Mouse (Mus musculus) midbrain, embryonic 15.5 days (tissue): ENCODE measurements around the gene Rasl10a. TPM values are rescaled to one million over a fixed set of nuclear protein-coding genes. Genes with fewer than 3 reads are reported as not detected.

ENCODE experiments used
- ATAC-seq: fragments of 200-750 bp; cut with Nextera tagmentation; replicated peaks from 2 replicates; pipeline ENCODE4 v1.8.0; 2017; ENCODE audit warnings: moderate TSS enrichment
- H3K27ac ChIP-seq: fragments of 300-500 bp; sonication (generic); 2 replicates; pipeline ENCODE4 v1.5.1; 2015; ENCODE audit warnings: mild to moderate bottlenecking, inconsistent platforms
- H3K27me3 ChIP-seq: fragments of 300-500 bp; sonication (generic); replicated peaks from 2 replicates; pipeline ENCODE4 v1.6.1; 2015; ENCODE audit warnings: inconsistent platforms
- H3K36me3 ChIP-seq: fragments of 300-500 bp; sonication (generic); replicated peaks from 2 replicates; pipeline ENCODE4 v1.6.1; 2015; ENCODE audit warnings: inconsistent platforms
- H3K4me1 ChIP-seq: fragments of 300-500 bp; sonication (generic); 2 replicates; pipeline ENCODE4 v1.6.1; 2015; ENCODE audit warnings: inconsistent platforms
- H3K4me2 ChIP-seq: fragments of 300-500 bp; sonication (generic); 2 replicates; pipeline ENCODE4 v1.6.1; 2015; ENCODE audit warnings: inconsistent platforms, mild to moderate bottlenecking, moderate library complexity
- H3K4me3 ChIP-seq: fragments of 300-500 bp; sonication (generic); 2 replicates; pipeline ENCODE4 v1.5.1; 2015; ENCODE audit warnings: mild to moderate bottlenecking, inconsistent platforms
- H3K9ac ChIP-seq: fragments of 300-500 bp; sonication (generic); 2 replicates; pipeline ENCODE4 v1.6.1; 2015; ENCODE audit warnings: mild to moderate bottlenecking, inconsistent platforms
- H3K9me3 ChIP-seq: fragments of 300-500 bp; sonication (generic); 2 replicates; pipeline ENCODE4 v1.6.1; 2016; ENCODE audit warnings: inconsistent platforms
- WGBS: fragments of 180-500 bp; shearing (Covaris S2); methylation state at CpG from one replicate; pipeline ENCODE4 v1.1.7; 2015; ENCODE audit warnings: mixed read lengths; 5-methylcytosine and 5-hydroxymethylcytosine counted together
- polyA plus RNA-seq: library from polyadenylated mRNA; unstranded; fragments of >200 nt; fragmentation: Nextera tagmentation; extraction: Ambion mirVana; gene quantifications from 2 replicates; pipeline ENCODE4 v1.2.1, GENCODE M21; 2015

Rasl10a gene
- polyA plus RNA-seq, 1 experiment from 2014 or later: 0.77 TPM

DNA sequence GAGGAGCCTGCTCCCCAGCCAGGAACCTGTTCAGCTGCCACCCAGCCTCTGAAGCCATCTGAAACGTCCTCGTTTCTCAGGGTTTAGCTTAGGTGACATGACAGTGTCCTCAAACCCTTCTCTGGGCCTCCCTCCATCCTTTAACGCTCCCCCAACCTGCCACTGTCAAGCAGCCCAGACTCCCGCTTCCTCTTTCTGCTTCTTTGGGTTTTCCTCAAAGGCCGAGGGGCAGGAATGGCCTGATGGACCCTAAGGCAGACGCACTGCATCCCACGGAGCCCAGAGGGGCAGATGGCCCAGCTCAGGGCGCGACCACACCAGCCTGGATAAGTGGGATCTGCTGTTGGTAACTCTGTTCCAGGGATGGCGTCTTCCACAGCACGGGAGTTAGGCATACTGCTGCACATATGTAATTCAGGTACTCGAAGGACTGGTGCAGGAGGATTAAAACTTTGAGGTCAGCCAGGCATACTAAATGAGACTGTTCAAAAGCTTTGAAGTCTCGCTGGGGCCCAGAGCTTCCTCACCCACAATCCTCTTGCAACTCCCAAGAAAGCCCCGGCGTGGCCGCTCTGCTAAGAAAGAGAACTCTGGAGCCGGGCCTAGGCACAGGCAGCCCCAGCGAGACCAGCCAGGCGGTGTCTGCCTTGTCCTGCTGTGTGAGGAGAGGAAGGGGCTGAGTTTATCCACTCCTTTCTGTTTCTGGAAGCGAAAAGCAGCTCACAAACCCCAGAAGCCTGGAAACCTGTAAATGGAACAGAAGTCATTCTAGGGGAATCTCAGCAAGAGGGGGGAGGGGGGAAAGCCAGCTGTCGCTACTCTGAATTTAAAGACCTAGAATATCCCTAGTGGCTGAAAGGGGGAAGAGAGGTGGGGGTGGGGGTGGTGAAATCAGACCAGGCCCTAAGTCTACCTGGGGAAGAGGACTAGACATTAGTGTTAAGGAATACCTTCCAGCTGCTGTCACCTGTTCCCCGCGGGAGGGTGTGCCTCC lies 1.7 kb upstream of the Rasl10a start:
- Histone ChIP-seq H3K4me2 (no peak overlapping the region), H3K27me3 (peaks cover 50% of the 10 kb centered on the region), H3K9me3 (no peaks in the 10 kb centered on the region), H3K4me1 (peaks cover 33% of the 10 kb centered on the region), H3K36me3 (no peaks in the 10 kb centered on the region), H3K27ac (no peak overlapping the region), H3K9ac (no peak overlapping the region), H3K4me3 (no peak overlapping the region)
- ATAC-seq: no peak
- WGBS: 17% methylated on average over 23 of the region's 23 CpGs

DNA sequence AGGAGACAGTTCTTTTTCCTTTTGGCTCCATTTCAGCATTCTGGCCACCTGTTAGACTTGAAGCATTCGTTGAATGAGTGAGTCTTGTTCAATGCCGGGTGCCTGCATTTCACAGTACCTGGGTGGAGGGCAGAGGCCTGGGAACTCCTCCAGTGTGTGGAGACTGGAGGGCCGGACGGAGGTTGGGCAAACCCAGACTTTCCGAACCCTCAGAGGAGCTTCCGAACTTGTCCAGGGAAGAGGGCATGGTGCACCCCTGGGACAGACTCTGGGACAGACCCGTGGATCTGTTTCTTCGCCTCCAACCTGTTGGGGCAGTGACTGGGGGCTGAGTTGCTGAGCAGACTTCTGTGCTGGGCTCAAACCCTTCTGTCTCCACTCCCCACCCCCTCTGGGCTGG lies 864 bp upstream of the Rasl10a start:
- H3K27me3 ChIP-seq: peaks cover 57% of the 10 kb centered on the region
- H3K36me3 ChIP-seq: no peaks in the 10 kb centered on the region
- no peak overlapping the region for H3K4me3 ChIP-seq
- no peak for ATAC-seq
- H3K27ac ChIP-seq: no peak overlapping the region
- no peaks in the 10 kb centered on the region for H3K9me3 ChIP-seq
- peaks cover 41% of the 10 kb centered on the region for H3K4me1 ChIP-seq
- no peak overlapping the region for H3K4me2 ChIP-seq
- H3K9ac ChIP-seq: no peak overlapping the region
- WGBS: 55% methylated on average over 8 of the region's 8 CpGs

DNA sequence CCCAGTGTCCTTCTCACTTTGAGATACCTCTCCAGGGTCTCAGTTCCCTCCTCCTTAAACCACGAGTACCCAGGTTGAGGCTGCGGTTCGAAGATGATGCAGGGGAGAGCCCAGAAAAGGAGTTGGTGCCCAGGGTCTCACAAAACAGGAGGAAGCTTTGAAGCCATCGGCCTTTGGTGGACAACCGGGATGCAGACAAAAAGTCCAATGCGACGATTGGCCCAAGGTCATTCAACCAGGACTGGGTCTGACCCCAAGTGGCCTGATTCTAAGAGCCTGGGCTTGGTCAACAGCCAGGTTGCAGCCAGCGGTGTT lies 430 bp upstream of the Rasl10a start:
- H3K4me3 ChIP-seq: peak overlapping the region; percentile 48
- 8% methylated on average over 8 of the region's 8 CpGs for WGBS
- H3K4me1 ChIP-seq: peaks cover 45% of the 10 kb centered on the region

DNA sequence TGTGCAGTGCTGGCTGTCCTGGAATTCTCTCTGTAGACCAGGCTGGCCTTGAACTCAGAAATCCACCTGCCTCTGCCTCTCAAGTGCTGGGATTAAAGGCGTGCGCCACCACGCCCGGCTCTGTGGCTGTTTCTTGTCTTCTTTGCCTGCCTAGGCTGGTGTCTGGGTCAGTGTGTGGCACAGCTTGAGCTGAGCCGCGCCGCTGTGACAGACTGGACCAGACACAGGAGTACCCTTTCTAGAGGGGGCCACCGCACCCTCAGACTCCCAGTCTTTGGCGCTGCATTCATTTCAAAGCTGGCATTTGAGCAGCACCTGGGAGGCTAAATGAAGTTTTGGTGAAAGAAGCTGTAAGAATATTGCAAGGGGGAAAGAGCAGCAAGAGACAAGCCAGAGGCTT lies 855 bp downstream of the Rasl10a start:
- 20% methylated on average over 9 of the region's 9 CpGs for WGBS
- peaks cover 58% of the 10 kb centered on the region for H3K4me1 ChIP-seq
- no peak overlapping the region for H3K9ac ChIP-seq

More for the DNA sequence above, 430 bp upstream of the Rasl10a start:
- Histone ChIP-seq H3K9me3 (no peaks in the 10 kb centered on the region), H3K36me3 (no peaks in the 10 kb centered on the region), H3K9ac (peak overlapping the region; percentile 52), H3K27me3 (peaks cover 62% of the 10 kb centered on the region), H3K27ac (no peak overlapping the region), H3K4me2 (peak overlapping the region; percentile 94)
- 0 out of 2 replicates have a peak, but pooled peaks have one; percentile 1 for ATAC-seq

DNA sequence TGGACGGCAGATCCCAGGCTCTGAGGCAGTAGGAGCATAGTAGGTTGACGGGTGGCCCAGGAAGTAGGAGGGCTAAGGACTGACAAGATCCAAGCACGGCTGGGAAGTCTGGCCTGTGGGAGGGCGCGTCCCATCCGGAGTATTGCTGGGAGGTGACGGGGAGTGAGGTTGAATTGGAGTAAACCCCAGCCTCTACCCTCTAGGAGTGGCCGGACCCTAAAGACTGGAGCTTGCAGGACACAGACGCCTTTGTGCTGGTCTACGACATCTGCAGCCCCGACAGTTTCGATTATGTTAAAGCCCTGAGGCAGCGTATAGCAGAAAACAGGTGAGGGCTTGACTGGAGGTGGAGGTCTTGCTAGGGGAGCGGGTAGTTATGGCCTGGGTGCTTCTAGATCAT lies 1.3 kb downstream of the Rasl10a start:
- 31% methylated on average over 14 of the region's 14 CpGs for WGBS
- no peak overlapping the region for H3K4me2 ChIP-seq
- no peaks in the 10 kb centered on the region for H3K36me3 ChIP-seq
- H3K27me3 ChIP-seq: peaks cover 77% of the 10 kb centered on the region
- no peak overlapping the region for H3K27ac ChIP-seq
- peaks cover 63% of the 10 kb centered on the region for H3K4me1 ChIP-seq
- ATAC-seq: no peak
- H3K9me3 ChIP-seq: no peaks in the 10 kb centered on the region
- no peak overlapping the region for H3K4me3 ChIP-seq
- no peak overlapping the region for H3K9ac ChIP-seq

More for the DNA sequence above, 855 bp downstream of the Rasl10a start:
- Histone ChIP-seq H3K27me3 (peaks cover 72% of the 10 kb centered on the region), H3K4me2 (no peak overlapping the region), H3K27ac (no peak overlapping the region), H3K4me3 (no peak overlapping the region), H3K9me3 (no peaks in the 10 kb centered on the region), H3K36me3 (no peaks in the 10 kb centered on the region)
- no peak for ATAC-seq

DNA sequence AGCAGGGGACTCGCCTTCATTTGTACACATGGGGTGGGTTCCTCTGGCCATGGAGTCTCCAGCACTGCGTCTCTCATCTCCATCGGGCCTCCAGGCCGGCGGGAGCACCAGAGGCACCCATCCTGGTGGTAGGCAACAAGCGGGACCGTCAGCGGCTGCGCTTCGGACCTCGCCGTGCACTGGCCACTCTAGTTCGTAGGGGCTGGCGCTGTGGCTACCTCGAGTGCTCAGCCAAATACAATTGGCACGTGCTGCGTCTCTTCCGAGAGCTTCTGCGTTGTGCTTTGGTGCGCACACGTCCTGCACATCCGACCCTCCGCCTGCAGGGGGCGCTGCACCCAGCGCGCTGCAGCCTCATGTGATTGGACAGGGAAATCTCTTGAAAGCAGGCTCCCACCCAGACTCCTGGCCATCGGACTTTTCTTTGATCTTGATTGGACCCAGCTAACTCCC lies 1.8 kb downstream of the Rasl10a start:
- Histone ChIP-seq H3K27ac (no peak overlapping the region), H3K36me3 (no peaks in the 10 kb centered on the region), H3K9me3 (no peaks in the 10 kb centered on the region), H3K27me3 (peaks cover 78% of the 10 kb centered on the region), H3K4me1 (peaks cover 68% of the 10 kb centered on the region), H3K4me3 (0 out of 2 replicates have a peak overlapping the region, but pooled peaks have one; percentile 2), H3K9ac (no peak overlapping the region), H3K4me2 (no peak overlapping the region)
- WGBS: 7% methylated on average over 27 of the region's 27 CpGs
- no peak for ATAC-seq

DNA sequence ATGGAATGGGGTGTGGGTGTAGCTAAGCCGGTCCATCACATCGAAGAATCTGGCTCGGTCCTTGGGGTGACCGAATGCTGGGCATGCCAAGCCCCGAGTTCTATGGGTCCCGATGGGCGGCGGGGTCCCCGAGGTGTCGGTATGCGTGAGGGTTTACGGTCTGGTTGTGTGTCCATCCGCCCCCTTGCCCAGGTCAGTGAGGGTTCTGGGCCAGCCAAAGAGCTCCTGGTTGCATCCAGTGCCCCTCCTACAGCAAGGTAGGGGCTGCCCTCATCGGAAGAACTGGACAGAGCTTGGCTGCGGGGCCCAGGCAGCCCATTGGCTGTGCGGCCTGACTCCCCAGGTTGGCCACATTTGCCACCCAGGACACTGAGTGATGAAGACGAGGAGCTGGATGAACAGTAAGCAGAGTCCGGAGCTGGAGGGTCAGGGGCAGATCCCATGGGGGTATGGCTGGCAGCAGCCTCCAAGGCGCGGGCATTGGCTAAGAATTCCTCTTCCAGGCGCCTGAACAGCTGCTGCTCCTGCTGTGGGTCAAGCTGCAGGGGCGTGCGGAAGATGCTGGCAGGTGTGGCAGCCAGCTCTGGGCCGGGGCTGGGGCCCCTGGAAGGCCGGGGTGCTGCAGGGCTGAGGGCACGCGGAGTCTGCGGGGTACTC lies 3.0 kb downstream of the Rasl10a start:
- WGBS: 51% methylated on average over 28 of the region's 28 CpGs
- H3K27me3 ChIP-seq: peaks cover 74% of the 10 kb centered on the region
- H3K4me1 ChIP-seq: peaks cover 73% of the 10 kb centered on the region
- ATAC-seq: no peak
- H3K4me3 ChIP-seq: peak overlapping the region; percentile 29
- H3K4me2 ChIP-seq: peak overlapping the region; percentile 48
- H3K27ac ChIP-seq: no peak overlapping the region
- no peaks in the 10 kb centered on the region for H3K9me3 ChIP-seq
- H3K9ac ChIP-seq: no peak overlapping the region
- H3K36me3 ChIP-seq: no peaks in the 10 kb centered on the region

DNA sequence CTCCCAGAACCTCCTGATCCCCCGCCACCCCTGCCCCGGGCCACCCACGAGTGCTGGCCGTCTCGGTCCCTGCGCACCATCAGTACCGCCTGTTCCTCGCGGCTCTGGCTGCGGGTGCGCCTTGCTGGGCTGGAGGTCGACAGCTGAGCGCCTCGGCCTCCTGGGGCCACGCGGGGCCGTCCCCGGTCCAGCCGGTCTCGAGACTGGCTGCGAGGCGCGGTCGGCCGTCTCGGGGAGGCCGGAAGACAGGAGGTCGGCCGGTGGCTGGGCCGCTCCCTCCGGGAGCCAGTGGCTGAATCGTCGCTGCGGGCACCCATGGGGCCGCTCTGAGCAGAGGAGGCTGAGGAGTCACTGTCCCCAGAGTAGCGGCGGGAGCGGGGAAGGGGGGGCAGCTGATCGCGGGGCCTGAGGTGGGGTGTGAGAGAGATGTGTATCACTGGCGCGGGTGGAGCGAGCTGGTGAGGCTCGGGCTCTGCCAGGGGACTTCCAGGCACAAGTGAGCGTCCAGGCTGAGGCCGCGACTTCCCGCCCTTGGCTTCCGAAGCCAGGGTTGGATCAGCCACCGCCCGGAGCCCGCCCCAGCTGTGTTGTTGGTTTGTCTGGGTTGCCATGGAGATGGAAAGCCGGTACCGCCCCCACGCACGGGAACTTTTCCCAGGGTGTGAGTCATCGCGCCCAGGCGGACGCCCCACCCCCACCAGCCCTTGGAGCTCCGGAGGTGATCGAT lies 3.6 kb downstream of the Rasl10a start:
- 4% methylated on average over 62 of the region's 62 CpGs for WGBS
- no peak for ATAC-seq
- H3K27me3 ChIP-seq: peaks cover 70% of the 10 kb centered on the region

DNA sequence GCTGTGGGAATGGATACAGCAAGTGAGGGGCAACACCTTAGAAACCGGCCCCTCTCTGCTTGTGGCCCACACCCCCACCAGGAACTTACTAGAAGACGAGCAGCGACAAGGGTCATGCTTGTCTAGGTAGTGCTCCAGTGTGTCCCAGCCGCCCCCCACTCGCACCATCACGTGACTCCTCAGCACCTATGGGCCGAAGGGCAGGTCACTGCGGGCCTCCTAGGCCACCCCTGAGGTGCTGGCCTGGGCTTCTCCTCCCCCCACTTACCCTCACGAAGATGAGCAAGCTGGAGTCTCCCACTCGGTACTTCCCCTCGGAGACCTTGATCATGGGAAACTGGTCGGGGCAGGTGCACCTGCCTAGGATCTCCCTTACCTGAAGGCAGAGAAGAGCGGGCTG lies 4.4 kb downstream of the Rasl10a start:
- H3K4me3 ChIP-seq: peak overlapping the region; percentile 29
- peaks cover 62% of the 10 kb centered on the region for H3K27me3 ChIP-seq
- WGBS: 23% methylated on average over 13 of the region's 13 CpGs
- no peak for ATAC-seq
- H3K4me1 ChIP-seq: peaks cover 66% of the 10 kb centered on the region
- no peaks in the 10 kb centered on the region for H3K36me3 ChIP-seq
- no peaks in the 10 kb centered on the region for H3K9me3 ChIP-seq
- no peak overlapping the region for H3K9ac ChIP-seq
- H3K27ac ChIP-seq: no peak overlapping the region
- H3K4me2 ChIP-seq: peak overlapping the region; percentile 48

More for the DNA sequence above, 3.6 kb downstream of the Rasl10a start:
- Histone ChIP-seq H3K9me3 (no peaks in the 10 kb centered on the region), H3K9ac (0 out of 2 replicates have a peak overlapping the region, but pooled peaks have one; percentile 16), H3K36me3 (no peaks in the 10 kb centered on the region), H3K27ac (no peak overlapping the region), H3K4me1 (peaks cover 67% of the 10 kb centered on the region), H3K4me2 (peak overlapping the region; percentile 48), H3K4me3 (peak overlapping the region; percentile 29)

DNA sequence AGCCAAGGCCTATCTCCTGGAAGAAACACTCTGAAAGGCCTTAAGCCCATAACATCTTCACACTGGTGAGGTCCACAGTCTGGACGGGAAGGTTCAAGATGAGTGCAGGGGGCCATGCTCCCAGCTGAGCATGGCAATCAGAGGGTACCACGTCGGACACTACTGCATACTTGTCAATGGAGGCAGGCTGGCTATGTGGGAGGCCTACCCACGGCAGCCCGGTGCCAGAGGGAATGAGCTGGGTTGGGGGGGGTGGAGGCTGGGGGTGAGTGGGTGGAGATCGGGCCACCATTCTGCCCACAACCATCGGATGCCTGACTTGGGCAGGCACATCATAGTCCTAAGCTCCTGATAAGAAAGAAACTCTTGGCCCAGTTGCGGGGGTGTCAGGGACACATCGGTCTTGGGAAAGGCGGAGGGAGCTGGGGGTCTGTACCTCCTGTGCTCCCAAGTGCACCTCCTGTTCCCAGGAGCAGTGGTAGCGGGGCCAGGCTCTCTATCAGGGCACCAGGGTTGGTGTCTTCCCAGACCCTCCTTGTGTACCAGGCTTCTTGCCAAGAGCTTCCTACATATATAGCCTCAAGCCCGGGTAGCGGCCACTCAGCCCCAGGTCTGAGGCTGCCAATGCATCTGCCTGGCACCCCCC lies 5.1 kb downstream of the Rasl10a start:
- Histone ChIP-seq H3K27ac (no peak overlapping the region), H3K4me1 (peaks cover 62% of the 10 kb centered on the region), H3K27me3 (peaks cover 55% of the 10 kb centered on the region), H3K36me3 (peaks cover 2% of the 10 kb centered on the region; the same call in 1 of the 2 replicates), H3K9me3 (no peaks in the 10 kb centered on the region), H3K4me2 (peak overlapping the region; percentile 80; the same call in 1 of the 2 replicates), H3K4me3 (no peak overlapping the region), H3K9ac (no peak overlapping the region)
- WGBS: 64% methylated on average over 13 of the region's 13 CpGs
- ATAC-seq: no peak

DNA sequence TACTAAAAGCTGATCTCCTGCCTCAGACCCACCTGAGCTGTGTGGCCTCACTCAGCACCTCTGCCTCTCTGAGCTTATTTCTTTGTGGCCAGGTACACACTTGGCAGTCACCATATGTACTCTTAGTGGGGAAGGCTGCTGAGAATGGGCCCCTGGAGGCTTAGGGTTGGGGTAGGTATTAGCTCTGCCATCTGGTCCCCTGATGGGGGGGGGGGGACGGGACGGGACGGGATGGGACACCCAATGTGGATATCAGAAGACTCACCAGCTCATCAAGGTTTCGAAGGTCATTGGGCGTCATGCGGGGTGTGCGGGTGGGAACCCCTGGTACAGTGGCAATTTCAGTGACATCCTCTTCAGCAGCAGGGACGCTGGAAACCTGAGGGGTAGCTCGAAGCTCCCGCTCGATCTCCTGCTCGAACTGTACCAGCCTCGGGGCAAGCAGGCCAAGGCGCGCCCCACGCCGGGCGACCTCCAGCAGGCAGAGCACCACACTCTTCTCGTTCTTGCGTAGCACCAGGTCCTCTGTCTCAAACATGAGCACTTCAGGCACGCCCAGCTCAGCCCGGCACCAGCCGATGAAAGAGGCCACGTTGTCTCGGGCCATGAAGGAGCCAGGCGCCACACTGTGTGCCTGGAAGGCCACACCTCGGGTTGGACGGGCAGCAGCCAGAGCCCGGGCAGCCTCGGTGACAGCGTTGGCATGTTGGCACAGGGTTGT lies 5.8 kb downstream of the Rasl10a start:
- H3K27me3 ChIP-seq: peaks cover 53% of the 10 kb centered on the region

More for the DNA sequence above, 5.8 kb downstream of the Rasl10a start:
- 54% methylated on average over 31 of the region's 31 CpGs for WGBS
- no peak for ATAC-seq
- Histone ChIP-seq H3K27ac (no peak overlapping the region), H3K4me2 (peak overlapping the region; percentile 80), H3K36me3 (peaks cover 10% of the 10 kb centered on the region), H3K4me3 (peak overlapping the region; percentile 88), H3K9ac (0 out of 2 replicates have a peak overlapping the region, but pooled peaks have one; percentile 59), H3K4me1 (peaks cover 56% of the 10 kb centered on the region), H3K9me3 (no peaks in the 10 kb centered on the region)
